Mouse (Mus musculus) C2C12 (cell line): ENCODE measurements around the gene Lyrm7. TPM values are rescaled to one million over a fixed set of nuclear protein-coding genes. Genes with fewer than 3 reads are reported as not detected.
"Not testable (repeated sequence)": the region's sequence is repeated elsewhere in the genome, so short reads cannot be mapped to it uniquely, and the experiment has no call there.

Experiments
- H3K27me3 ChIP-seq: one replicate; pipeline ENCODE4 v1.6.1; 2011; ENCODE audit not compliant: control insufficient read depth, insufficient read depth, insufficient read length
- H3K36me3 ChIP-seq: one replicate; pipeline ENCODE4 v1.6.1; 2011; ENCODE audit not compliant: control insufficient read depth, insufficient read depth
- H3K4me3 ChIP-seq: one replicate; pipeline ENCODE4 v1.5.1; 2011; ENCODE audit warnings: mild to moderate bottlenecking, control low read depth; ENCODE audit not compliant: poor library complexity, insufficient read depth, severe bottlenecking
- H3K79me2 ChIP-seq: one replicate; pipeline ENCODE4 v1.6.1; 2011; ENCODE audit not compliant: control insufficient read depth, insufficient read depth
- H3K79me3 ChIP-seq: one replicate; pipeline ENCODE4 v1.6.1; 2011; ENCODE audit warnings: low read depth, control low read depth
- H3ac ChIP-seq: one replicate; pipeline ENCODE3; 2011; ENCODE audit warnings: low read depth; ENCODE audit not compliant: control insufficient read depth, insufficient read length
- CEBPB ChIP-seq: IDR thresholded peaks from one replicate; pipeline ENCODE4 v1.6.1; 2011; ENCODE audit warnings: low read depth, mild to moderate bottlenecking, control low read depth, moderate library complexity
- CTCF ChIP-seq: IDR thresholded peaks from one replicate; pipeline ENCODE4 v1.5.1; 2011; ENCODE audit not compliant: control insufficient read depth, insufficient read depth, insufficient read length
- FOSL1 ChIP-seq: IDR thresholded peaks from one replicate; pipeline ENCODE4 v1.8.0; 2011; ENCODE audit warnings: mild to moderate bottlenecking, low read length; ENCODE audit not compliant: poor library complexity, insufficient read depth, severe bottlenecking
- MAX ChIP-seq: IDR thresholded peaks from one replicate; pipeline ENCODE4 v1.6.1; 2011; ENCODE audit warnings: mild to moderate bottlenecking, control low read depth
- MYOD1 ChIP-seq: IDR thresholded peaks from one replicate; pipeline ENCODE4 v1.6.1; 2011; ENCODE audit warnings: low read depth; ENCODE audit not compliant: control insufficient read depth, insufficient read length
- MYOG ChIP-seq: IDR thresholded peaks from one replicate; pipeline ENCODE4 v1.6.1; 2011; ENCODE audit not compliant: control insufficient read depth, insufficient read length; ENCODE audit errors: extremely low read depth
- USF1 ChIP-seq: IDR thresholded peaks from one replicate; pipeline ENCODE4 v1.6.1; 2011; ENCODE audit warnings: low read depth, mild to moderate bottlenecking, control low read depth, moderate library complexity
- polyA plus RNA-seq: library from polyadenylated mRNA; unstranded; fragments of >200 nt; fragmentation: generic; extraction: Trizol; gene quantifications from one replicate; pipeline ENCODE4 v1.2.1, GENCODE M21; 2012; ENCODE audit warnings: missing spikeins

Gene Lyrm7
- polyA plus RNA-seq, 1 experiment, result 0.25 TPM

DNA sequence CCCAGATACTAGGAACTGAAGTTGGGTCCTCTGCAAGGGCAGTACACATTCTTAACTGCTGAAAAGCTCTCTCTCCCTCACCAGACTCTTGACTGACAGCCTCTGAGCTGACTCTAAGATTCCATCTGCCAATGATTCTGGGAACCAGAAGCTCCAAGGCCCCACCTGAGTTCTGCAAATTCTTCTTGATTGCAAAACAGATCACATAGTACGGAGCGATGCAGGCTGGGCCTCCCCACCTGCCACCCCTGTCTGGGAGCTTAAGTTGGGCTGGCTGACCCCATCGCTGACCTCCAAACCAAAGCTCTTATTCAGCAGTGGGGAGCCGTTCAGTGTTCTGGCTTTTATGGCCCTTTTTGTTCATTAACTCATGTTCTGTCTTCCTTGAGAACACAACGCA, 36.8 kb upstream of the Lyrm7 start:
- H3K79me2 ChIP-seq, result no peaks in the 10 kb centered on the region
- no peak overlapping the region for H3K4me3 ChIP-seq
- TF ChIP-seq USF1 (no peak), MYOG (no peak)
- H3K36me3 ChIP-seq, result no peaks in the 10 kb centered on the region
- no peak overlapping the region for H3ac ChIP-seq
- H3K27me3 ChIP-seq, result no peaks in the 10 kb centered on the region
- H3K79me3 ChIP-seq, result no peaks in the 10 kb centered on the region

DNA sequence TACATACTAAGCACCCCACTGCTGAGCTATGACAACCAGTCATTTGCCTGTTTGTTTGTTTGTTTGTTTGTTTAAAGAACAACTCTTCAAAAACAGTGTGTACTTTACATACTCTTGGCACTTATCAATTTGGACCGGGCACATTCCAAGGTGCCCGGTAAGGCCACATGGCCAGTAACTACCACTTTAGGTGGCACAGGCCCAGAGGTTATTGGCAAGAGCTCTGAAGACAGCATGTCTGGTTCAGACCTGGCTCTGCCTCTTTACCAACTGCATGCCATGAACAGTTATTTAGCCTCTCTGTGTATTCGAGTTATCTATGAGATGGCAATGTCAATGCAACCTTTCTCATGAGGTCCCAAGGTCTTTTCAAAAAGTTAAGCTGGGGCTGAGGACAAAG, 35.9 kb upstream of the Lyrm7 start:
- not testable (repeated sequence) for H3K27me3 ChIP-seq, H3K79me2 ChIP-seq, H3K4me3 ChIP-seq, H3K79me3 ChIP-seq, H3ac ChIP-seq, H3K36me3 ChIP-seq

DNA sequence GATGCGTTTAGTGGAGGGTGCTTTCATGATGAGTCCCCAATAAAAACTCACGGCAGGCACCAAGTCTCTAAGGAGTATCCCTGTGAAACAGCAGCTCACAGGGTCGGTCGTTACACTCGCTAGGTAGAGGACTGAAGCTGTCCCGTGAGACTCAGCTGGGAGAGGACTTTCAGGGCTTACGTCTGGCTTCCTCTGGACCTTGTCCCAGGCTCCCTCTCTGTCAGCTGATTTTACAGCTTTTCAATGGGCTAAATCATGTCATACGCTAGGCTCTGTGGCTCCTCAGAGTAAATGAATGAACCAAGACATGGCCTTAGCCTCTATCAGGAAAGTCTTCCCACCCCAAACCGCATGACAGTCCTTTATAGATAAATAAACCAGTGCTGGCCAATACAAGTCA, 33.9 kb upstream of the Lyrm7 start:
- Histone ChIP-seq H3K79me3 (no peaks in the 10 kb centered on the region), H3ac (no peak overlapping the region), H3K27me3 (no peaks in the 10 kb centered on the region), H3K4me3 (no peak overlapping the region), H3K36me3 (no peaks in the 10 kb centered on the region), H3K79me2 (no peaks in the 10 kb centered on the region)
- no peak for TF ChIP-seq CTCF
- no peak for TF ChIP-seq USF1
- no peak for TF ChIP-seq MAX
- TF ChIP-seq FOSL1, result no peak
- no peak for TF ChIP-seq CEBPB
- TF ChIP-seq MYOG, result no peak
- no peak for TF ChIP-seq MYOD1

DNA sequence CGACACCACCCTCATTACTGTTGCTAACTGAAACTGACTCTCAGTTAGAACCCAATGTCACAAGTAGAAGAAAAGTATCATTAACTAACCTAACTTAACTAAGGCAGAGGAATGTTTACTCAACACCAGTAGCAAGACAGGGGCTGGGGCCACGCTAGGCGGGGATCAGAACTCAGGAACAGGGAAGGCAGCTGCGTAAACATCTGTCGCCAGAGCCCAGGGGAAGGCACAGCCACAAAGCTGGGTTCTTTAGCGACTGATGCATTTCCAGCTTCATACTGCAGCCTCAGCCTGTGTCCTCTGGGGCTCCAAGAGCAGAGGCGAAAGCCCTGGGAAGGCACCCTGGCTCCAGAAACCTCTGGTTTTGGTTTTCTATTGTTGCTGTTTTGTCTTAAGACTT, 31.4 kb upstream of the Lyrm7 start:
- no peaks in the 10 kb centered on the region for H3K79me3 ChIP-seq
- H3K4me3 ChIP-seq, result no peak overlapping the region
- no peaks in the 10 kb centered on the region for H3K27me3 ChIP-seq
- TF ChIP-seq CTCF (no peak), MYOD1 (peak; percentile 51)
- no peaks in the 10 kb centered on the region for H3K79me2 ChIP-seq
- no peaks in the 10 kb centered on the region for H3K36me3 ChIP-seq
- H3ac ChIP-seq, result no peak overlapping the region

DNA sequence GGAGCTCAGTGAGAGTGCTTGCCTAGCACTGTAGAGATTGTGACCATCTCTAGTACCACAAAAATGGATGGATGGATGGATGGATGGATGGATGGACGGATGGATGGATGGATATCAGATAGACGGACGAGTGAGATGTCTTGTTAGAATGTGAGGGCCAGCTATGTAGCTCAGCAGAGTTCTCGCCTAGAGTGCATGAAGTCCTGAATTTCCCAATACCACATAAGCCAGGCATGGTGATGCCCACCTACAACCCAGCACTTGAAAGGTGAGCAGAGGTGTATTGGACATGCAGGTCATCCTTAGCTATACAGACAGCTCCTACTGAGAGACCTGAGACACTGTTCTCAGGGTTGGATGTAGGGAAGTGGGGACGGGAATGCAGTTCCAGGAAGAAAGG, 30.6 kb upstream of the Lyrm7 start:
- H3K79me3 ChIP-seq, result no peaks in the 10 kb centered on the region
- no peaks in the 10 kb centered on the region for H3K79me2 ChIP-seq
- H3ac ChIP-seq, result no peak overlapping the region
- no peaks in the 10 kb centered on the region for H3K36me3 ChIP-seq
- H3K4me3 ChIP-seq, result no peak overlapping the region
- TF ChIP-seq USF1, result no peak
- TF ChIP-seq MAX, result no peak
- TF ChIP-seq MYOD1, result no peak
- no peak for TF ChIP-seq FOSL1
- TF ChIP-seq CEBPB, result no peak
- TF ChIP-seq MYOG, result no peak
- TF ChIP-seq CTCF, result no peak
- H3K27me3 ChIP-seq, result no peaks in the 10 kb centered on the region

DNA sequence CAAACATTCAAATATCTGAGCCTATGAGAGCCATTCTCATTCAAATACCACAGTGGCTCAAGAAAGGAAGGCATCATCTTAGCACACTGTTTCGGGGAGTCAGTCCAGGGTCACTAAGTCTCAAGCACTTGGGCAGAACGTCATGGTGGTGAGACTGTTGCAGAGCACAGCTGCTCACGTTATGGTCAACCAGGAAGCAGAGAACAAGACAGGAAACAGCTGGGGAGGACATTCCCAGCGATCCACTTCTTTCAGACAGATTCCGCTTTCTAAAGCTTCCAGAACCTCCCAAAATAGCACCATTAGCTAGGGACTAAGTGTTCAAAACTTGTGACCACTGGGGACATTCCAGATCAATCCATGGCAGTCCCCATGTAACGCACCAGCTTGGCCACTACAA, 27.2 kb upstream of the Lyrm7 start:
- H3K79me3 ChIP-seq, result no peaks in the 10 kb centered on the region

More for the DNA sequence above, 27.2 kb upstream of the Lyrm7 start:
- Histone ChIP-seq H3K79me2 (no peaks in the 10 kb centered on the region), H3ac (no peak overlapping the region), H3K4me3 (no peak overlapping the region), H3K27me3 (no peaks in the 10 kb centered on the region), H3K36me3 (no peaks in the 10 kb centered on the region)
- no peak for TF ChIP-seq MYOD1
- no peak for TF ChIP-seq FOSL1
- no peak for TF ChIP-seq MYOG
- TF ChIP-seq MAX, result no peak
- TF ChIP-seq CTCF, result no peak
- no peak for TF ChIP-seq USF1
- no peak for TF ChIP-seq CEBPB
